Mouse (Mus musculus) granulocyte monocyte progenitor cell, adult 5-6 weeks (primary cell): ENCODE data around the gene Tmem62. TPM values are rescaled to one million over a fixed set of nuclear protein-coding genes. Genes with fewer than 3 reads are reported as not detected.
"Not testable (repeated sequence)": the region's sequence is repeated elsewhere in the genome, so short reads cannot be mapped to it uniquely, and the experiment has no call there.

Experiments used
- ATAC-seq: replicated peaks from 2 replicates; pipeline ENCODE4 v1.8.0; 2016; ENCODE audit warnings: mild to moderate bottlenecking, moderate TSS enrichment, inconsistent platforms; ENCODE audit not compliant: poor library complexity, severe bottlenecking
- total RNA-seq, 2 experiments: library from RNA; stranded (forward) in 1 of 2; stranded (reverse) in 1 of 2; fragments of 200-712, 200-1000 nt in 1 of 2; fragments of >200 nt in 1 of 2; fragmentation: Nextera tagmentation in 1 of 2; gene quantifications; 2 replicates each; pipeline ENCODE4 v1.2.3; 2014 to 2017

Tmem62 gene
- total RNA-seq (2014; fragmentation: Nextera tagmentation) (5.1 and 6.5 TPM in 2 replicates), total RNA-seq (2017) (11.0 and 18.7 TPM in 2 replicates)

DNA sequence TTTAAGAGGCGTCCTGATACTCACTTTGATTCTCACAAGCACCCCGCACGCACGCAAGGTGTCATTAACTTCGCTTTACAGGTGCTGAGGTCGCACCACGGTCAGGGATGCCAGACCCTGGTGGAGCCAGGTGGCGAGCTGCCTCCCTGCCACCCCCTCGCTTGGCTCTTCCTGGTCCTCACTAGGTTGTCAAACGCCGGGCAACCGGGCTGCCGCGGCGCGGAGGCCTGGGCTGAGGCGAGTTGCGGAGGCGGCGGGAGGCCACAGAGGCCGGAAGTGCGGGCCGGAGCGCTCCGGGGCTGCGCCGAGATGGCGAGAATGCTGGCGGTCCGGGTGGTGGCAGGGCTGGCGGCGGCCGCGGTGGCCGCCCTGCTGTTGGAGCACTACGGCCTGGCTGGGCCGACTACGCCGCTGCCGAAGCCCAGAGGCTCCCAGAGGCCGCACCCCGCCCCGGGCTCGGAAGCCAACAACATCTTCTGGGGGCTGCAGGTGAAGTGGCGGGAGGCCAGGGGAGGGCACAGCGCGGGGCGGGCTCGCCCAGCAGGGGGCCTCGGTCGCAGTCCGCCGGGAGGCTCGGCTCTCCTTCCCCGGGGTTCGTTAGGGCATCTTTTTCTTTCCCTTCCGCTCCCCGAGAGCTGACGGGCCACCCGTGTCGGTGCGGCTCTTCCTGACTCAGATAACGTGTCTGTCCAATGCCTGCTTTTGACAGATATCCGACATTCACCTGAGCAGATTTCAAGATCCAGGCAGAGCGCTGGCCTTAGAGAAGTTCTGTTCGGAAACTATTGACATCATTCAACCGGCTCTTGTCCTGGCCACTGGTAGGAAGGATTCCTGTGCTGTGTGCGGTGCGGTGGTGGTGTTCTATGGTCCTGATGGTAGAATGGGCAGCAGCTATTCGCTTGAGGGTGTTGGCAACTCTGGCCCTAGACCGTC lies at the start of gene Tmem62:
Gene Tmem62, plus strand, starts transcription at position 28 of the 936 bp plus-strand sequence.
- ATAC-seq: peak; percentile 76

DNA sequence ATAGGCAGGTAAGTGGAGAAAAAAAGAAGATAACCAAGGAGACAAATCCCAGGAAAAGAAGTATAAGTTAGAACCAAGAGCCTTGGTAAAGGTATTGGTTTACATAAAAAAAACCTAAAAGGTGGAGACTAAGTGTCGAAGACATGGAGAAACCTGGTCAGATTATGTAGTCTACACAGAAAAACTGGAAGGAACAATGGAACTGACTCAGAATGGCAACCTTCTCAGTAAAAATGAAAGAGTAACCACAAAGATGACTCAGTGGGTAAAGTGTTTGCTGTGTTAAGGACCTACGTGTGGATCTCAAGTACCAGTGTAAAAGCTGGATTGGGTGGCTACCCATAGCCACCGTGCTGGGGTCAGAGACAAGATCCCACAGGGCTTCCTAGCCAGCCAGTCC lies 43.8 kb upstream of the Tmem62 start:
- ATAC-seq: no peak

DNA sequence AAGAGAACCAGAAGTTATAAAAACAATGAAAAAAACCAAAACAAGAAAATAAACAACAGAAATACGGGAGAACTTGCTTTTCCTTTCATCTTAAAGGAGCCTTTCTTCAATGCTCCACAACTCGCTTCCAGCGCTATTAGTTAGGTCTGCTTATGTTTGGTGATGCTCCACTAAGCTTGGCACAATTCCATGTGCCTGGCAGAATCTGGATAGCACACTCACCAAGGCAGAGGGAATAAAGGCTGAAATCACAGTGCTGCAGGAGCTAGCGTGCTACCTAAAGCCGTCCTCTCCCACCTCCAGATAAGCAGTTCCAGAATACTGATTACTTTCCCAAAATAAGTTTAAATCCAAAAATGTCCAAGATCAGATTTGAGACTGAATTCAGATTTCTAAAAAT lies 25.6 kb upstream of the Tmem62 start:
- no peak for ATAC-seq

DNA sequence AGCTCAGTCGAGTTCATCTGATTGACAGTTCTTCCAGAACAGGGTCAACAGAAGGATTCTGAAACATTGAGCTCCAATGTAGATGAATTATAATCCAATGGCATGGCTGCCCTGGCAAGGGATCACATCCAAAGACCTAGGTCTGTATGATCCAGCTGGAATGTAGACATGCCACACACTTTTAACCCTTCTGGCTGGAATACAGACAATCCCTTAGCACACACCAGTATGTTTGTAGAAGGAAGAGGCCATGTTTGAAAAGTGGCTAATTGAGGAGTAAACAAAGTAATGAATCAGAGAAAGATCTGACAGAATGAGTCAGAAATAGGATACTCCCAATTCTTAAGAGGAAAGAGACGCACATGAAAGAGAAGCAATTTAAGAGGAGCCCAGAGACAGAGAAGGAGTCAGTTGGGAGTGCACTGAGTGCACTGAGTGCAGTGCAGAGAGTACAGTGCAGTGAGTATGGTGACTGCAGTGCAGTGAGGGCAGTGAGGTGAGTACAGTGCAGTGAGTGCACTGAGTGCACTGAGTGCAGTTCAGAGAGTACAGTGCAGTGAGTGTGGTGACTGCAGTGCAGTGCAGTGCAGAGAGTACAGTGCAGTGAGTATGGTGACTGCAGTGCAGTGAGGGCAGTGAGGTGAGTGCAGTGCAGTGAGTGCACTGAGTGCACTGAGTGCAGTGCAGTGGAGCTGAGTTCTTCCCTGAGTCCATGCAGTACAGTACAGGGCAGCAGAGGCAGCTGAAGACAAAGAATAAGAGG lies 24.5 kb upstream of the Tmem62 start:
- no peak for ATAC-seq

DNA sequence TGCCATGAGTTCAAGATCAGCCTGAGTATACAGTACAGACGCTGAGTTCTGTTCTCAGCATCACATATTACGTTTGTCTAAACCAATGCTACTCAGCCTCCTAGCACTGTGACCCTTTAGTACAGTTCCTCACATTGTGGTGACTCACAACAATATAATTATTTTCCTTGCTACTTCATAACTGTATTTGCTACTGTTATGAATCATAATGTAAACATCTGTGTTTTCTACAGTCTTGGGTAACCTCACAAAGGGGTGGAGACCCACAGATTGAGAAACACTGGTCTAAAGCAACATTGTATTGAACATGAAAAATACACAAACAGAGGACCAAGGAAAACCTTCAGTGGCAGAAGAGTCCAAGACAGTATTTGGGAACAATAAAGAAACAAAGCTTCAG lies 17.5 kb upstream of the Tmem62 start:
- no peak for ATAC-seq

DNA sequence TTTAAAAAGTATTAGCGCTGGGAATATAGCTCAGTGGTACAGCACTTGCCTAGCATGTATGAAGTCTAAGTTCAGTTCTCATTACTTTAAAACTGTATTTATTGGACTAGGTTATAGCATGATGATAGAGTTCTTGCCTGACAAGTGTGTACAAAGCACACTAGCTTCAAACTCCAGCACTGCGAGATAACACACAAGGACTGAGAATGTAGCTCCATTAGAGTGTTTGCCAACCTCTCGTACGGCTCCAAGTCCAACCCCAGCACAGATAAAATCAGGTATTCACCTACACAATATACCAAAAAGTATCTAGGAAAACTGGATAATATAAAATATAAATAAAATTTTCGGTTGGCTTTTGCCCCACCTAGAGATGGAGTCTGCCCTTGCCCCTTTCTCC lies 17.0 kb upstream of the Tmem62 start:
- no peak for ATAC-seq

DNA sequence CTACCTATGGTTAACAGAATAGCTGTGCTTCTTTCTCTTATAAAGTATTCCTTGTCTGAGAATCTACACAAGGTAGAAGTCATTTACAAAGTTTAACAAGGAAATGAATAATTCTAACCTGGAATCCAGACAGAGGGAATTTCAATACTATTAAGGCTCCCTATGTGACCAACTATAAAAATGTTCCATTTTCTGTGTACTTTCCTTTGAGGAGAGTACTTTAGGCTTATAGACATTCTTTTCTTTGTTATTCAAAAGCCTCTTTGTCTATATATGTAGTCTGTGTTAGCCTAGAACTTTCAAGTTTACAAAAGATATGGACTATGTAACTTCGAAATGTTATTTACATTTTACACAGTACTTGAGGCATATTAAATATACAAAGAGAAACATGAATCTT lies 16.6 kb upstream of the Tmem62 start:
- ATAC-seq: no peak

DNA sequence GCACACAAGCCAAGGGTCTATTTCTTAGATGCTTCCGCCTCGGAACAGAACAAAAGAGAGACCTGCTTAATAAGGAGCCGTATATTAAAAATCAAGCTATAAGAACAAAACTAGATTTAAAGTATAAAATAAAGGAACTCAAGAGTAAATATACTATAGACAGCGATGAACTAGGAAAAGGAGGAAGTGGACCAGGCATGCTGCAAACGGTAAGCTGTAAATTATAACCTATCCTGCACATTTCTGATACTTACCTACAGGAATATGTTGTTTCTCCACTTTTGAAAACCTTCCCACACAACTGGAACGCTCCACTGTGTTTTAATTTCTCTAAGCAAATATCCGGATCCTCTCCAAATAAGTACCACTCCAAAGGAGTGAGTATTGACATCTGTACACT lies 13.7 kb upstream of the Tmem62 start:
- no peak for ATAC-seq

DNA sequence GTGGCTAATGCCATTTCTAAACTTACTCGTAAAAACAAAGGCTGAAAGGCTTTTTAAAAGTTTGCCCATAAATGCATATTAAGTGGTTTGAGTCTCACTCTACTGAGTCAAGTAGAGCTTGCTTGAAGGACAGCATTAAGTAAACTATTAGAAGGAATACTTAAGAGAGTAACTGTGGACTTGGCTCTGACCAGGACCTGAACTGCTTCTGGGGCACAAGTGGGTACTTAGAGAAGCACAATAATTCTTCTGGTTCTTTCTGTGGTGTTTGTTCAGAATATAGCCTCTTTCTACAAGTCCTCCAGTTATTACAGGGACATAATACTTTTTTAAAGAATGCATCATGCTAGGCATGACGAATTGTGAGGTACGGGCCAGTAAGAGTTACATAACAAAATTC lies 11.3 kb upstream of the Tmem62 start:
- ATAC-seq: no peak

DNA sequence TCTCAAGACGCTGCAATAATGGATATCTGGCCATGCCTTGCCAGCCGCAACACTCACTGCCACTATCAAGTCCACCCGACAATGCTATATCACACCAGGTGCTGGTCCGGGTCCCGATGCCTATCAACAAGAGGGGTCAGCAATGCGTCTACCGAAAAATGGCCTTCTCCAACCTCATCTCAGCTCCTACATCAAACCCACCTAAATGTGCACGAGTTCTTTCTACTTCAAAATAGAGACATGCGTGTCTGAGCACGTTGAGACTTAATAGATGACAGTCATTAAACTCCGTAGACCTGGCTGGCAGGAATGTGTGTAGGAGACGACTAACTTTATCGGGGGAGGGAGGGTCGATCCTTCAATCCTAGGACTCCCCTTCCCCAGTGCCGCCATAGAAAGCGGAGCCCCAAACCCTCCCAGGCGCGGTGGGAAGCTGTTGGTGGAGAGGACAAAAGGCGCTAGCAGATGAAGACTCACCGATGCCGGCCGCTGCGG lies 6.7 kb upstream of the Tmem62 start:
- no peak for ATAC-seq

DNA sequence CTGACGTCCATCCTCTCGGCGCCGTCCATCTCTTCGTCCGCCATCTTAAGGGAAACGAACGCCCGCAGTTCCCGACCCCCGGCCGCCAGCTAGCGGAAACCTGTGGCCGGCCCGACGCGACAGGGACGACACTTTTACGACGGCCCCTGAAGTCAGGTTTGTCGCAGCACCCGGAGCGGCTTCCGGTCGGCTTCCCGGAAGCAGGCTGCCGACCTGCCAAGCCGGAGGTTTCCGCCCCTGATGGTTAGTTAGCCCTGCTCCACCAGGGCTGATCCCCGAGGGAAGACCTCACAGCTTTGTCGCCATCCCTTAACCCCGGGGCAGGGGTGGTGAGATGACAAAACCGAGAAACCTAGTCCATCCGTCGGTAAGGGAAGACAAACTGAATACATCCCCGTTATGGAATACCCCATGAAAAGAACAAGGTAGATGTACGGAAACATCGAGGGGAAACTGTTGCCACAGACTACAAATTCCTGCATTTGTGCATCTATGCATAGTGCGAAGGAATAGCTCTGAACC lies 6.2 kb upstream of the Tmem62 start, which contains the start of gene Ubr1:
Gene Ubr1, minus strand, starts transcription at position 157 of the 522 bp plus-strand sequence.
- peak; percentile 96 for ATAC-seq

DNA sequence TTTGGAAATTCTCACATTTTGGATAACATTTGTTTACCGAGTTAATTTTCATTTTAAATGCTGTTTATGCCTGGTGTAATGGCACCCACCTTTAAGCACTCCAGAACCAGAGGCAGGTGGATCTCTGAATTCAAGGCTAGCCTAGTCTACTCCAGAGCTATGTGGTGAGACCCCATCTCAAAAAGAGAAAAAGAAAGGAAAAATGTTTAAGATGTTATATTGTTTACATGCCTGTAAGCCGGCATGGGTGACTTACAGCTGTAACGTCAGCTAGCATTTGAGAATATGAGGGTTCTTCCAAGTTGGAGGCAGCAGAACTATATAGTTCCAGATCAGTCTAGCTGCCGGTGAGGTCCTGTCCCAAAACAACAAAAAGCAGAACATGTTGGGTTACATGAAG lies 5.1 kb upstream of the Tmem62 start:
- ATAC-seq: no peak

DNA sequence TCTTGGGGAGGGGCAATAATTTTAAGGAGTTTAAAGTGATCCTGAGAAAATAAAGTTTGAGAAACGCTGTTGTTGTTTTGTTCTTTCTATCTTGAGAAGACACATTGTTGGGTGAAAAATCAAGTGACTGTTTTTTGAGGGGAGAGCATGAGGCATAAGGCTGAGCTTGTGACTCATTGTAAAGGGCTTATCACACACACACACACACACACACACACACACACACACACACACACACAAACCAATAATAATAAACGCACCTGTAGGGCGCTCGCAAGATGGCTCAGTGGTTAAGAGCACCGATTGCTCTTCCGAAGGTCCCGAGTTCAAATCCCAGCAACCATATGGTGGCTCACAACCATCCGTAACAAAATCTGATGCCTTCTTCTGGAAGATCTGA lies 4.6 kb upstream of the Tmem62 start:
- ATAC-seq: not testable (repeated sequence)

DNA sequence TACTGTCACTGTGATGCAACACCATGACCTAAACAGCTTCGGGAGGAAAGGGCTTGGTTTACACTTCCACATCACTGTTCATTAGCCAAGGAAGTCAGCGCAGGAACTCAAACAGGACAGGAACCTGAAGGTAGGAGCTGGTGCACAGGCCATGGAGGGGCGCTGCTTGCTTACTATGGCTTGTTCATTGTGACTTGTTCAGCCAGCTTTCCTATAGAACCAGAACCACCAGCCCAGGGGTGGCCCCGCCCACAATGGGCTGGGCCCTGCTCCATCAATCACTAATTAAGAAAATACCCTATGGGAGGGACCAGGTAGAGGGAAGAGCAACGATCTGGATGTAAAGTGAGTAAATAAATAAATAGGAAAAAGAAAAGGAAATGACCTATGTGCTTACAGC lies 3.9 kb upstream of the Tmem62 start:
- peak; percentile 38 for ATAC-seq

DNA sequence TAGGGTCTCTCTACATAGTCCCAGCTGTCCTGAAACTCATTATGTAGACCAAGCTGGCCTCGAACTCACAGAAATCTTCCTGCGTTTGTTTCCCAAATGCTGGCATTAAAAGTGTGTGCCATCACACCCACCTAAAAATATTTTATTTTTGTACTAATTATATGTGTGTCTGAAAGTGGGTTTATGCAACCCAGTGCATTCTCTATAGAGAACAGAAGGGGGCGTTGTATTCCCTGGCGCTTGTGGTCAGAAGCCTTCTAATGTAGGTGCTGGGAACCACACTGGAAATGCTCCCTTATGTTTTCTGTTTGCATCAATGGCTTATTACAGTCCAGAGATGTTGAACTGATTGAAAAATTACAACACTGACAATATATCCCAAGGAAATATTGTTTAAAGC lies 509 bp upstream of the Tmem62 start:
- 0 out of 2 replicates have a peak, but pooled peaks have one; percentile 29 for ATAC-seq

DNA sequence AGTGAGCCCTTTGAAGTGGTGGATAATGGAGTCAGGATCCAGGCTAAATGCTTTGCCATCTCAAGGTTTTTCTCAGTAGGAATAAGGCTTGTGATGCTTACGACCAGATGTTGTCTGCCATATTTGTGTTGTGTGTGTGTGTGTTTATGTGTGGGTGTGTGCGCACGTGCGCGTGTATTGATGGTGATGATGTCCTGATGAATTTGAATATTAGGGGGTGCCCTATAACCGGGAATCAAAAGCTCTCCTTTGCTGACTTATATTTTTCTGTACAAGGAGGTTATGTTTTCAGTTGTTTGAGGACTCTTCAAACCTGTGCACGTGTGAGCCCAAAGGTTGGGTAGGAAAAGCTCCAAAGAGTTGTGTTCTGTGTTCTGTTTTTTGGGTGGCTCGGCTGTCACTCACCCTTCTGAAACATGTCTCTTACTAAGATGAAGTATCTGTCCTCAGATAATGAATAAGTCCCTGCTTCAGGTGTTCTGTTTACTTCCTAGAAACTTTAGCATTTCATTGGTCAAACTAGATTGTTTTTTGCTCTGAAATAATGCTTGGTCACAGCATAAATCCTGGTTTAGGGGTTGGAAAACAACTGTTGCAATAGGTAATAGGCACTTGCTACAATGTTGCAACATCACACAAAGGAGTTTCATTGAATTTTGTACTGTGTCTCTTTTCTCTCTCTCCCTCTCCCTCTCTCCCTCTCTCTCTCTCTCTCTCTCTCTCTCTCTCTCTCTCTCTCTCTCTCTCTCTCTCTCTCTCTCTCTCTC lies 1.3 kb downstream of the Tmem62 start:
- ATAC-seq: peak; percentile 61

DNA sequence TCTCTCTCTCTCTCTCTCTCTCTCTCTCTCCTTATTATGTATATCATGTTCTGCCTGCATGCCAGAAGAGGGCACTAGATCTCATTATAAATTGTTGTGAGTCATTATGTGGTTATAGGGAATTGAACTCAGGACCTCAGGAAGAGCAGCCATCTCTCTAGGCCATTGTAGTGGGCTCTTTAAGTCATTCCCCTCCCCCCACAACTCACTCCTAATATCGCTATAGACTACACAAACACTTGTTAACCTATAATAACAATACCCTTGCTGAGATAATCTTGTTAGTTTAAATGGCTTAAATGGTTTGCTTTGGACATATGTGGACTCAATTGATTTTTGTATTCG lies 1.8 kb downstream of the Tmem62 start:
- peak; percentile 15; the same call in 1 of the 2 replicates for ATAC-seq

DNA sequence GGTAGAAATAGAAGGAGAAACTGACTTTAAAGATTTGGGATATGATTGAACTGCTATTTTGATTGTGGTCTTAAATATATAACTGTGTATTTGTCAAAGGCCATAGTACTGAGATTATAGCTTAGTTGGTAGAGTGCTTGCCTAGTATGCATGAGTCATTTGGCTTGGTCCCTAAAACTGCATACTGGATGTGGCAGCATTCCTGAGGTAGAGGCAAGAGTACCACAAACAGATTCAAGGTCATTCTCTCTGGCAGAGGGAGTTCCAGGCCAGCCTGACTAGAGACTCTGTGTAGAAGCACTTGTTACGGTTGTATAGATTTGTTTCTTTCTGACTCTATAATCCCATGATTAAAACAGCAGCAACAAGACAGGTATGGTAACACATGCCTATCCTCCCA lies 3.0 kb downstream of the Tmem62 start:
- no peak for ATAC-seq

DNA sequence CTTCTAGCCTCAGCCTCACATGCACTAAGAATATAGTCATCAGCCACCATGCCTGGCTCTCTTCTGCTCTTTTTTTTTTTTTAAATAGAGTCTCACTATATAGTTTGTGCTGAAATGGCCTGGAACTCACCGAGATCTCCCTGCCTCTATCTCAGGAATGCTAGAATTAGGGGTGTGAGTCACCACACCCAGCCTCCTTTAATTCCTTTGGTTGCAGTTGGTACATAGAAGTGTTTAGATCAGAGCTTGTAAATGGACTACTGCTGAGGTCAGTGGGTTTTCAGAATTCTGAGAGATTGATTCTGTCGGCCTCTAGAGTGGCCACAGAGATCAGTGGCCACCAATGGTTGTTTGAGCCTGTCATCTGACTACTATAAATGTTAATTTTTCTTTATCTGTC lies 4.0 kb downstream of the Tmem62 start:
- no peak for ATAC-seq

DNA sequence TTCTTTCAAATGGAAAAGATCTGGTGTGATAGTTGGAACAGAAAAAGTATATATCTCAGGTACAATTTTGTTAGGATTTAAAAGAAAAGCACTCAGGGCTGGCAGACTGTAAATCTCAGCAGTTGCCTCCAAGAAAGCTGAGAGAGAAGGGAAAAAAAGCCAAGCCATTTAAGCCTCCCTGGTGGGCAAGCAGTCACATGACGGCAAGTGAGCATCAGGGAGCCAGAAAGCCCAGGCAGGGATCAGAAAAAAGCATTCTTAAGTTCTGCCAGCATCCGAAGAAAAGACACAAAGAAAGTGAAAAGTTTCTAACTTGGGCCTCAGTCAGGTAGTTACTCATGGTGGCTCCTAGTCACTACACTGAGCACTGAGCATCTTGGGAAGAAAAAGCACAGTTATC lies 6.8 kb downstream of the Tmem62 start:
- ATAC-seq: no peak
